Mouse (Mus musculus) liver, adult 2 months (tissue): ENCODE measurements around the gene Fam131b.

Experiments
- CTCF ChIP-seq: fragments of 200-500 bp; IDR thresholded peaks from 2 replicates; pipeline ENCODE4 v1.5.1; 2011; ENCODE audit warnings: low read depth, low read length, control low read depth
- POLR2A ChIP-seq: fragments of 200-500 bp; IDR thresholded peaks from 2 replicates; pipeline ENCODE4 v1.6.1; 2011; ENCODE audit warnings: low read length, control low read depth; ENCODE audit not compliant: insufficient read depth; ENCODE audit errors: extremely low read depth

GRCm38 (mm10) chr6:42293327-42293726 lies 31.1 kb downstream of the Fam131b start:
- TF ChIP-seq POLR2A (no peak), CTCF (no peak)
